Mouse (Mus musculus): ENCODE results near the gene Pard3.

The Pard3 gene

DNA sequence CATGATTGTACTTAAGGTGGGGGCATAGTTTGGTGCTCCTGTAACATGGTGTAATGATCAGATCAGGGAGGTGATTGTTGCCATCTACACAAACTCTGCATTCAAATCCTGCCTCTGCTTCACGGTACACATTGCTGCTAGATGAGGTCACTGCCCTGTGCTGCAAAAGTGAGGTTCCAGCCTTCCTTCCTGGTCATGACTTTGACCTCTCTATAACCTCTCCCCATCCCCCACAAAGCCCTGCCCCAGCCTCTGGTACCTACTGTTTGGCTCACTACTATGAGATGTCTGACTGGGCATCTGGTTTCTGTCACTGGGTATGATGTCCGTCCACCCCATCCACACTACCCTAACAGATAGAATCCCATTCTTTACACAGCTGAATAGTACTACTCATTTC lies 408.5 kb downstream of the Pard3 start:
- TF ChIP-seq POU5F1 (IDR thresholded peaks at IDR 0.05; ENCODE audit: borderline replicate concordance, low read length) (no peak), NANOG (IDR thresholded peaks at IDR 0.05; ENCODE audit: borderline replicate concordance, low read length) (no peak), CTCF (conservative IDR thresholded peaks at IDR 0.05; ENCODE audit: low read length) (no peak)
- Histone ChIP-seq H3K36me3 (ENCODE audit: insufficient read depth, low read length) (no peaks in the 10 kb centered on the region), H3K4me3 (replicated peaks; ENCODE audit: low read length) (no peak overlapping the region), H3K27me3 (ENCODE audit: insufficient read depth, low read length) (no peaks in the 10 kb centered on the region), H3K4me1 (replicated peaks; ENCODE audit: low read depth, low read length) (0 out of 2 replicates have a peak, but pooled peaks cover 3% of the 10 kb centered on the region), H3K9me3 (ENCODE audit: low read length) (no peaks in the 10 kb centered on the region)

DNA sequence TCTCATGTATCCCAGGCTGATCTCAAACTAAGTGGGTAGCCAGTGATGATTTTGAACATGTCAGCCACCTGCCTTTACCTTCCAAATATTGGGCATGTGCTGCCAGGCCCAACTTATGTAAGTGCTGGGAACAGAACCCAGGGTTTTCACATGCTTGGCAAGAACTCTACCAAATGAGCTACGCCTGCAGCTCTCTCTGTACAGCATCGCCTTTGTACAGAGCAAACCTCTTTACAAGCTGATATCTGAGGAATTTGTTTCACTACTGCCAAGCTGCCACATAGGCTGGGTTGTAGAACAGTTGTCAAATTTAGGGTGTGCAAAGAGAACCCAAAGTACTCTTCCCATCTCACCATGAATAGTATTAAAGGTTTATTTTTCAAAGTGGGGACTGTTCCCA lies 416.3 kb downstream of the Pard3 start:
- Histone ChIP-seq H3K4me3 (replicated peaks; ENCODE audit: low read length) (no peak overlapping the region), H3K9me3 (ENCODE audit: low read length) (no peaks in the 10 kb centered on the region), H3K27me3 (ENCODE audit: insufficient read depth, low read length) (no peaks in the 10 kb centered on the region), H3K36me3 (ENCODE audit: insufficient read depth, low read length) (no peaks in the 10 kb centered on the region), H3K4me1 (replicated peaks; ENCODE audit: low read depth, low read length) (no peaks in the 10 kb centered on the region)
- TF ChIP-seq POU5F1 (IDR thresholded peaks at IDR 0.05; ENCODE audit: borderline replicate concordance, low read length) (no peak), NANOG (IDR thresholded peaks at IDR 0.05; ENCODE audit: borderline replicate concordance, low read length) (no peak), CTCF (conservative IDR thresholded peaks at IDR 0.05; ENCODE audit: low read length) (no peak)

GRCm38 (mm10) chr8:127485618-127486017 lies 421.9 kb downstream of the Pard3 start:
- Histone ChIP-seq H3K9me3 (ENCODE audit: low read length) (no peaks in the 10 kb centered on the region), H3K36me3 (ENCODE audit: insufficient read depth, low read length) (no peaks in the 10 kb centered on the region), H3K4me3 (replicated peaks; ENCODE audit: low read length) (no peak overlapping the region), H3K4me1 (replicated peaks; ENCODE audit: low read depth, low read length) (peaks cover 6% of the 10 kb centered on the region; the same call in 1 of the 2 replicates), H3K27me3 (ENCODE audit: insufficient read depth, low read length) (no peaks in the 10 kb centered on the region)
- no peak for TF ChIP-seq POU5F1 (IDR thresholded peaks at IDR 0.05; ENCODE audit: borderline replicate concordance, low read length)
- no peak for TF ChIP-seq NANOG (IDR thresholded peaks at IDR 0.05; ENCODE audit: borderline replicate concordance, low read length)
- no peak for TF ChIP-seq CTCF (conservative IDR thresholded peaks at IDR 0.05; ENCODE audit: low read length)

DNA sequence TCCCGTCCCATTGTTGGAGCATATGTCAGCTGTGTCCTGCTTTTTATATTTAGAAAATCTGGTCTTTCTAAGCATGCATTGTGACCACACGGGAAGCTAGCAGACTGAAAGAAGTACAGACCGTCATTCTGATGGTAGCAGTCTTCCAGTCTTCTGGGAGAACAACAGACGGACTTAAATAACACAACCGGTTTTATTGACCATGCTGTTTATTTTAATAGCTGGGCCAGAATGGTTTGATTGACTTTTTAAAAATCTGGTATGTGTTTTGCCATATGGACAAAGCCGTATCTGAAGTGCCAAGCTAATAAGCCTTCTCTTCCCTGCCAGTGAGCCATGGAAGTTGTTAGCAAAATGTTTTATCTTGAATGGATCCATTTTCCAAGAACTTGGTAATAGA lies 428.3 kb downstream of the Pard3 start:
- Histone ChIP-seq H3K27me3 (ENCODE audit: insufficient read depth, low read length) (no peaks in the 10 kb centered on the region), H3K4me1 (replicated peaks; ENCODE audit: low read depth, low read length) (peaks cover 6% of the 10 kb centered on the region; the same call in 1 of the 2 replicates)
- no peak for TF ChIP-seq CTCF (conservative IDR thresholded peaks at IDR 0.05; ENCODE audit: low read length)
- TF ChIP-seq POU5F1 (IDR thresholded peaks at IDR 0.05; ENCODE audit: borderline replicate concordance, low read length): no peak
- TF ChIP-seq NANOG (IDR thresholded peaks at IDR 0.05; ENCODE audit: borderline replicate concordance, low read length): no peak

DNA sequence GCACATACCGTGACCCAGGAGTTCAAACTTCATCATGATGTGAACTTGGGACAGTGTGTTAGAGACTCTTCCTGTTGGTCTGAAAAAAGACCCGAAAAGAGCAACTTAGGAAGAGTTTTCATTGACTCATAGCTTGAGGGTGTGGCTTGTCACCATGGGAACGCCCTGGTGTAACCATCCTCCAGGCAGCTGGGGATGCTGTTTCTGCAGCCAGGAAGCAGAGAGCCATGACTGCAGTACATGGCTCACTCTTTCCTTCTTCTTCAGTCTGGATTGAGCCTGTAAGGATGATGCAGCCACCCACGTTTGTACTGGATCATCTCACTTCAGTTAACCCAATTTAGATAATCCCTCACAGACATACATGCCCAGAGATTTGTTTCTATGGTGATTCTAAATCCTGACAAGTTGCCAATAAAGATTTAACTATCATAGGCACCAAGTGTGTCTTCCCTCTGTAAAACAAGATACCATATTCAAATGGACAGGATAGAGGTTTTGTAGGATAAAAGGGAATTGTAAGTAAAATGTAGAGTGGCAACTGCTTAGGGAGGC lies 431.6 kb downstream of the Pard3 start:
- no peaks in the 10 kb centered on the region for H3K36me3 ChIP-seq (ENCODE audit: insufficient read depth, low read length)
- no peak for TF ChIP-seq CTCF (conservative IDR thresholded peaks at IDR 0.05; ENCODE audit: low read length)
- no peak for TF ChIP-seq POU5F1 (IDR thresholded peaks at IDR 0.05; ENCODE audit: borderline replicate concordance, low read length)
- no peak for TF ChIP-seq NANOG (IDR thresholded peaks at IDR 0.05; ENCODE audit: borderline replicate concordance, low read length)
- no peak overlapping the region for H3K4me3 ChIP-seq (replicated peaks; ENCODE audit: low read length)
- H3K27me3 ChIP-seq (ENCODE audit: insufficient read depth, low read length): no peaks in the 10 kb centered on the region
- no peaks in the 10 kb centered on the region for H3K9me3 ChIP-seq (ENCODE audit: low read length)
- peaks cover 16% of the 10 kb centered on the region for H3K4me1 ChIP-seq (replicated peaks; ENCODE audit: low read depth, low read length)

More for the DNA sequence above, 428.3 kb downstream of the Pard3 start:
- H3K36me3 ChIP-seq (ENCODE audit: insufficient read depth, low read length): no peaks in the 10 kb centered on the region
- H3K9me3 ChIP-seq (ENCODE audit: low read length): no peaks in the 10 kb centered on the region
- no peak overlapping the region for H3K4me3 ChIP-seq (replicated peaks; ENCODE audit: low read length)

DNA sequence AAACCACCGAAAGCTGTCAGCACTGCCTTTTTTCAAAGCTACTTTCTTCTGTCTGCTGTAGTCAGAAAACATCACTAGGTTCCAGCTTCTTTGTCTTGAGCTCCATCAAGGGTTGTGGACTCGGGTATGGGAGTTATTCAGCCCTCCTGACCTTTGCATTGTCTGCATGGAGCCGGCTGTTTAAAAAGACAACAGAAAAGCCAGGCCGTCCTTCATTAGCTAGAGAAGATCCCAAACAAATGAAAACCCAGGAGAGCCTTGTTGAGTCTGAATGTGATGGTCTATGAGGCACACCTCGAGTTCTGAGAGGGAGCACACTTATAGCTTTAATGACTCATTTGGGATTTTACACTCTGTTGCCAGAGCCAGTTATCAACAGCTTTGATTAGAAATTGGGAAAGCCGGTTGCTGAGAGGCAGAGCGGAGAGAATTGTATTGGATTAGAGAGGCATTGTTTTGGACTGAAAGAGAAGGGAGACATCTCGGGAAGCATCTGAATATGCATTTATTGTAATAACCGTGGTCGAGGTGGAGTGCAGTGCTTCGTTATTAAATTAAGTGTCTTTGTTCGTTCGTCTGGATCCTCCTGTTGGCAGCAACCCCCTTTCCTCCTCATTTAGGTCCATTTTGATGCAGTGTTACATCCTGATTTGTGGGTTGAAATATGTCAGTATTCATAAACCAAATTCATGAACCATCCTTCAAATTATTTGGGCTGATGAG lies 435.5 kb downstream of the Pard3 start:
- TF ChIP-seq CTCF (conservative IDR thresholded peaks at IDR 0.05; ENCODE audit: low read length) (no peak), NANOG (IDR thresholded peaks at IDR 0.05; ENCODE audit: borderline replicate concordance, low read length) (peak; percentile 35; the same call in 1 of the 2 replicates), POU5F1 (IDR thresholded peaks at IDR 0.05; ENCODE audit: borderline replicate concordance, low read length) (no peak)
- Histone ChIP-seq H3K27me3 (ENCODE audit: insufficient read depth, low read length) (no peaks in the 10 kb centered on the region), H3K36me3 (ENCODE audit: insufficient read depth, low read length) (no peaks in the 10 kb centered on the region), H3K9me3 (ENCODE audit: low read length) (no peaks in the 10 kb centered on the region), H3K4me1 (replicated peaks; ENCODE audit: low read depth, low read length) (peaks cover 16% of the 10 kb centered on the region), H3K4me3 (replicated peaks; ENCODE audit: low read length) (no peak overlapping the region)

GRCm38 (mm10) chr8:127499720-127500114 lies 436.0 kb downstream of the Pard3 start:
- H3K4me3 ChIP-seq (replicated peaks; ENCODE audit: low read length): no peak overlapping the region
- H3K4me1 ChIP-seq (replicated peaks; ENCODE audit: low read depth, low read length): peaks cover 16% of the 10 kb centered on the region
- no peaks in the 10 kb centered on the region for H3K36me3 ChIP-seq (ENCODE audit: insufficient read depth, low read length)
- TF ChIP-seq NANOG (IDR thresholded peaks at IDR 0.05; ENCODE audit: borderline replicate concordance, low read length): no peak
- no peak for TF ChIP-seq CTCF (conservative IDR thresholded peaks at IDR 0.05; ENCODE audit: low read length)
- TF ChIP-seq POU5F1 (IDR thresholded peaks at IDR 0.05; ENCODE audit: borderline replicate concordance, low read length): no peak
- no peaks in the 10 kb centered on the region for H3K27me3 ChIP-seq (ENCODE audit: insufficient read depth, low read length)
- no peaks in the 10 kb centered on the region for H3K9me3 ChIP-seq (ENCODE audit: low read length)

DNA sequence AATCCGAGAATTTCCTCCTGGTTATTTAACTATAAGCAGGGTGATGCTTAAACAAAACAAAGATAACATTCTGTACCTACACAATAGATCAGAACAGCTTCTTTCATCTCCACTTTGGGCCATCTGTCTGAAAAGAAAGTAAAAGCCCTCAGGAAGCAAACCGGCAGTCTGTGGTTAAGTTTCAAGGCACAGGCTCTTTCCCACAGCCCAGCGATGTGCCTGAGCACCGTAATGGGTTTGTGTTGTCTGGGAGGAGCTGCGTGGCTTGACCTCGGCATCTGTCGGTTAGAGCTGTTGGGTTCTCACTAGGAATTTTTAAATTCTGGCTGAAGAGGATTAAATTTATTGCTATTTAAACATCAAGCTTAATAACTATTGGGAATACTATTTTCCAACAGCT lies 436.5 kb downstream of the Pard3 start:
- H3K4me1 ChIP-seq (replicated peaks; ENCODE audit: low read depth, low read length): peaks cover 16% of the 10 kb centered on the region
- no peak overlapping the region for H3K4me3 ChIP-seq (replicated peaks; ENCODE audit: low read length)
- H3K27me3 ChIP-seq (ENCODE audit: insufficient read depth, low read length): no peaks in the 10 kb centered on the region
- H3K36me3 ChIP-seq (ENCODE audit: insufficient read depth, low read length): no peaks in the 10 kb centered on the region
- H3K9me3 ChIP-seq (ENCODE audit: low read length): no peaks in the 10 kb centered on the region
- TF ChIP-seq POU5F1 (IDR thresholded peaks at IDR 0.05; ENCODE audit: borderline replicate concordance, low read length) (no peak), NANOG (IDR thresholded peaks at IDR 0.05; ENCODE audit: borderline replicate concordance, low read length) (peak; percentile 20; the same call in 1 of the 2 replicates)

Data from E14TG2a.4 (cell line).